Mouse (Mus musculus): Measurements from ENCODE around the gene Meis1. TPM values are rescaled to one million over a fixed set of nuclear protein-coding genes. Genes with fewer than 3 reads are reported as not detected.

The Meis1 gene
- polyA plus RNA-seq, 1 experiment: 2.1 TPM

- TF ChIP-seq CTCF (IDR thresholded peaks at IDR 0.05; ENCODE audit: low read depth, low read length) (no peak), EP300 (IDR thresholded peaks at IDR 0.05; ENCODE audit: insufficient read depth, low read depth, low read length) (no peak), POLR2A (IDR thresholded peaks at IDR 0.05; ENCODE audit: insufficient read depth, low read length) (no peak)
- Histone ChIP-seq H3K4me1 (ENCODE audit: control insufficient read depth, insufficient read depth, low read length) (no peaks in the 10 kb centered on the region), H3K9ac (ENCODE audit: low read depth, poor library complexity, severe bottlenecking) (no peak overlapping the region), H3K27ac (ENCODE audit: insufficient read depth, low read length) (no peak overlapping the region), H3K36me3 (ENCODE audit: control insufficient read depth, insufficient read depth, low read length, poor library complexity, severe bottlenecking) (no peaks in the 10 kb centered on the region), H3K4me3 (ENCODE audit: low read depth, low read length) (no peak overlapping the region), H3K27me3 (ENCODE audit: control insufficient read depth, insufficient read depth, low read length, poor library complexity, severe bottlenecking) (peaks cover 4% of the 10 kb centered on the region), H3K9me3 (replicated peaks; ENCODE audit: control insufficient read depth, insufficient read depth, low read length, poor library complexity, severe bottlenecking) (no peaks in the 10 kb centered on the region)
Measured at GRCm38 (mm10) chr11:19008610-19009384, 10.0 kb downstream of the Meis1 start.

DNA sequence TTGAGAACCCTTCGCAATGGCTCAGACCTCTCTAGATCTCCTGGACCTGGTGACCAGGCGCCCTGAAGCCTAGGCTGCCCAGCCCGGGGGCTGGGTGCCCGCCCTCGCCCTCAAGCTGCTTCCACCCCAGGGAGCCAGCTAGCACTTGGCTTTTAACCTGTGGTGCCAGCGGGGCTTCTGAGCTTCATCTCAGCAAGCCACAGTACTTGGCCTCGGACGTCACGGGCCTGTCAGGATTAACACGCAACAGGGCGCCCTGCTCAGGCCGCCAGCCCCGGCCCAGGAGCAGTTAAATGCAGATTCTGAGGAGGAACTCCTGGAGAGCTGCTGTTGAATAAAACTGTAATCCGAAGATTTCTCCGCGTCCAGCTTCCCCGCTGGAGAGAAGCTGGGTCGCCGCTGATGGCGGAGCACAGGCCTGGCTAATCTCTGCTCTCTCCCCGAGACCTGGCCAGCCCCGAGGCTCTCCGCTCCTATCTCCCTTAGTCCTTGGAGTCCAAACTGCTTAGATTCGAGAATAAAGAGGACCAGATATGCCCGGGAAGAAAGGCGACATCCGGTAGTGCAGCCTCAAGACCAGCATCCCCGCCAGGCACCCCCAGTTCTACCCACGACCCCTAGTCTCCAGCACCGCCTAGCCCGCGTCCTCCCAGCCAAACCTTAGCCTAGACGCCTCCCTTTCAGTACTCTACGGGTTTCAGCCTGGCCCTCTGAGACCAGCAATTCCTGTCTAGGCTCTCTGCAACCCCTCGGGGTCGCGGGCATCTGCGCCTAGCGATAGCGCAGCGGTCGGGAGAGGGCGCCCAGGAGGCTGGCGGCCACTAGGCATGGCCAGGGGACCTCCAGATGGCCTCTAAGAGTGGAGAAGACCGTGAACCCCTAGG lies 11.0 kb downstream of the Meis1 start:
- Histone ChIP-seq H3K4me3 (ENCODE audit: low read depth, low read length) (peak overlapping the region; percentile 22), H3K27ac (ENCODE audit: insufficient read depth, low read length) (no peak overlapping the region), H3K9me3 (replicated peaks; ENCODE audit: control insufficient read depth, insufficient read depth, low read length, poor library complexity, severe bottlenecking) (no peaks in the 10 kb centered on the region), H3K27me3 (ENCODE audit: control insufficient read depth, insufficient read depth, low read length, poor library complexity, severe bottlenecking) (peaks cover 2% of the 10 kb centered on the region), H3K36me3 (ENCODE audit: control insufficient read depth, insufficient read depth, low read length, poor library complexity, severe bottlenecking) (no peaks in the 10 kb centered on the region), H3K9ac (ENCODE audit: low read depth, poor library complexity, severe bottlenecking) (peak overlapping the region; percentile 22; the same call in 1 of the 2 replicates), H3K4me1 (ENCODE audit: control insufficient read depth, insufficient read depth, low read length) (no peaks in the 10 kb centered on the region)
- TF ChIP-seq CTCF (IDR thresholded peaks at IDR 0.05; ENCODE audit: low read depth, low read length) (no peak), EP300 (IDR thresholded peaks at IDR 0.05; ENCODE audit: insufficient read depth, low read depth, low read length) (no peak), POLR2A (IDR thresholded peaks at IDR 0.05; ENCODE audit: insufficient read depth, low read length) (no peak)

- H3K27ac ChIP-seq (ENCODE audit: insufficient read depth, low read length): no peak overlapping the region
- H3K4me3 ChIP-seq (ENCODE audit: low read depth, low read length): no peak overlapping the region
- TF ChIP-seq POLR2A (IDR thresholded peaks at IDR 0.05; ENCODE audit: insufficient read depth, low read length) (no peak), CTCF (IDR thresholded peaks at IDR 0.05; ENCODE audit: low read depth, low read length) (no peak), EP300 (IDR thresholded peaks at IDR 0.05; ENCODE audit: insufficient read depth, low read depth, low read length) (no peak)
- H3K4me1 ChIP-seq (ENCODE audit: control insufficient read depth, insufficient read depth, low read length): no peaks in the 10 kb centered on the region
- H3K36me3 ChIP-seq (ENCODE audit: control insufficient read depth, insufficient read depth, low read length, poor library complexity, severe bottlenecking): no peaks in the 10 kb centered on the region
- no peak overlapping the region for H3K9ac ChIP-seq (ENCODE audit: low read depth, poor library complexity, severe bottlenecking)
- no peaks in the 10 kb centered on the region for H3K9me3 ChIP-seq (replicated peaks; ENCODE audit: control insufficient read depth, insufficient read depth, low read length, poor library complexity, severe bottlenecking)
- peaks cover 2% of the 10 kb centered on the region; the same call in 1 of the 2 replicates for H3K27me3 ChIP-seq (ENCODE audit: control insufficient read depth, insufficient read depth, low read length, poor library complexity, severe bottlenecking)
Measured at GRCm38 (mm10) chr11:19007068-19007467, 11.7 kb downstream of the Meis1 start.

DNA sequence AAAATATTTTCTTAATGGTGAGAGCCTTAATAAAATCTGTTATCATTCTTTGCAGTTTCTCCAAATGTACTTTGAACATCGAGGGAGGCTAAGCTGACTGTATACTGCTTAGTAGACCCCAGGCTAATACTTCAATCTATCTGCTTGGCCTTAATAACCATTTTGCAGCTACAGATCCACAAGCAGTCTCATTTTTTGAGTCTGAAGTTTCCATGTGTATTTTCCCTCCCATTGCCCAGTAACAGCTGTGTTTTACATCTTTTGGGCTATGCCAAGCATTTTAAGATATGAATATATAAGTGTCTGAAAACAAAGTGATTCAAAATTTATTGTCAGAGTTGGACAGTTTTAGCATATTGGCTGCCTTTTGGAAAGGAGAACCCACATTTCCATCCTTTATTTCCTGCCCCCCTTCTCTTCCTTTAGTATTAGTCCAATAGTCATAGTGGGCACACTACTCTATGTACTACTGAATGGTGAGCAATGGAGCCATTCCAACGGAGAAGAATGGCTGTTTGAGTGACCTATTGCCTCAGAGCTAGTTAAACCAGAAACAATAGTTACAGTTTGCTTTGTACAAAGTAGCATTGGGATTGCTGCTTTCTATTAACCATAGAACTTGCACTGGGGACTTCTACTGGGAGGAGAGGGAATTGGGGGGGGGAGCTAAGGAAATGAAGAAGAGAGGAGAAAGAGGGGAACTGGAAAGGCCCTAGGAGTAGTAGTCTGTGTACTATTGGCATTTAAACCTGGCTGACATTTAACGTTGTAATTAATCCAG lies 12.7 kb downstream of the Meis1 start:
- no peak overlapping the region for H3K27ac ChIP-seq (ENCODE audit: insufficient read depth, low read length)
- no peaks in the 10 kb centered on the region for H3K4me1 ChIP-seq (ENCODE audit: control insufficient read depth, insufficient read depth, low read length)
- H3K4me3 ChIP-seq (ENCODE audit: low read depth, low read length): no peak overlapping the region
- no peaks in the 10 kb centered on the region for H3K36me3 ChIP-seq (ENCODE audit: control insufficient read depth, insufficient read depth, low read length, poor library complexity, severe bottlenecking)
- peaks cover 2% of the 10 kb centered on the region; the same call in 1 of the 2 replicates for H3K27me3 ChIP-seq (ENCODE audit: control insufficient read depth, insufficient read depth, low read length, poor library complexity, severe bottlenecking)
- TF ChIP-seq EP300 (IDR thresholded peaks at IDR 0.05; ENCODE audit: insufficient read depth, low read depth, low read length) (no peak), CTCF (IDR thresholded peaks at IDR 0.05; ENCODE audit: low read depth, low read length) (no peak), POLR2A (IDR thresholded peaks at IDR 0.05; ENCODE audit: insufficient read depth, low read length) (no peak)
- H3K9me3 ChIP-seq (replicated peaks; ENCODE audit: control insufficient read depth, insufficient read depth, low read length, poor library complexity, severe bottlenecking): no peaks in the 10 kb centered on the region
- no peak overlapping the region for H3K9ac ChIP-seq (ENCODE audit: low read depth, poor library complexity, severe bottlenecking)

DNA sequence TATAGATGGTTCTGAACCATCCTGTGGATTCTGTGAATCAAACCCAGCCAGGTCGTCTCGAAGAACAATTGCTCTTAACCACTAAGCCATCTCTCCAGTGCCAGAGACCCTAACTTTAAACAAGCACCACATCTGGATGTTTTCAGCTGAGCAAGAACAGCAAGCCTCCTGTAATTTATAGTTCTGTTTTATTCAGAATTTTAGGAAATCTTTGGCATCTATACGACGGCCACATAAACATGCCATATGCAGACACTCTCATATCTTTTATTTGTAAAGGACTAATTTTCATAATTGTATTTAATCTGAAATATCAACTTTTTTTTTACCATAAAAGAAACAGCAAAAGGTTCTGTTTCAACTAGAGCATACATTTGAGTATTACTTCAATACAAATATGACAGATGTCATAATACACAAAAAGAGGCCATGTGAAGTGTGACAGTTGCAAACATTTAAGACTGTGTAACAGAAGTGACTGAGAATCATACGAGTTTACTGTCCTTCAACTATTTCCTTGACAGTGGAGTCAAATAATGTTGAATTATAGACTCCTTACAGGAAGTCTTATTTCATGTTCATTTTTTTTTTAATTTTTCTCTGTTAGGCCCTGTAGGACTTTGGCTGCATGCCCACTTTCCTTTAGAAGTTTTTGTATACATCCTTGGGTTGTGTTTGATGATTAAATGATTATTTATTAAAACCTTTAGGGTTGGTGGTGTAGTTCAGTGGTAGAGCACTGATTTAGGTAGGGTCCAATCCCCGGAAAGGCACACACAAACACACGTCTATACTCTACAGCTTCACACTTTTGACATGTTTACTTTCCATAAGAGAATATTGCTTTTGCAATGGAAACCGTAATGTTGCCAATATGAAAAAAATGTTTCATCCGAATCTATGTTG lies 13.5 kb downstream of the Meis1 start:
- no peaks in the 10 kb centered on the region for H3K36me3 ChIP-seq (ENCODE audit: control insufficient read depth, insufficient read depth, low read length, poor library complexity, severe bottlenecking)
- TF ChIP-seq CTCF (IDR thresholded peaks at IDR 0.05; ENCODE audit: low read depth, low read length) (no peak), EP300 (IDR thresholded peaks at IDR 0.05; ENCODE audit: insufficient read depth, low read depth, low read length) (no peak), POLR2A (IDR thresholded peaks at IDR 0.05; ENCODE audit: insufficient read depth, low read length) (no peak)
- no peak overlapping the region for H3K27ac ChIP-seq (ENCODE audit: insufficient read depth, low read length)
- H3K9ac ChIP-seq (ENCODE audit: low read depth, poor library complexity, severe bottlenecking): no peak overlapping the region
- H3K9me3 ChIP-seq (replicated peaks; ENCODE audit: control insufficient read depth, insufficient read depth, low read length, poor library complexity, severe bottlenecking): no peaks in the 10 kb centered on the region
- no peaks in the 10 kb centered on the region for H3K4me1 ChIP-seq (ENCODE audit: control insufficient read depth, insufficient read depth, low read length)
- H3K4me3 ChIP-seq (ENCODE audit: low read depth, low read length): no peak overlapping the region
- peaks cover 2% of the 10 kb centered on the region; the same call in 1 of the 2 replicates for H3K27me3 ChIP-seq (ENCODE audit: control insufficient read depth, insufficient read depth, low read length, poor library complexity, severe bottlenecking)
